Mouse (Mus musculus) neural tube, embryonic 14.5 days (tissue): ENCODE data around the gene Hadhb. TPM values are rescaled to one million over a fixed set of nuclear protein-coding genes. Genes with fewer than 3 reads are reported as not detected.

Source experiments
- ATAC-seq: fragments of 200-750 bp; cut with Nextera tagmentation; 2 replicates; pipeline ENCODE4 v1.8.0; 2017; ENCODE audit warnings: low read depth, mild to moderate bottlenecking, moderate TSS enrichment, moderate library complexity
- H3K27ac ChIP-seq: fragments of 300-500 bp; sonication (generic); 2 replicates; pipeline ENCODE4 v1.5.1; 2014; ENCODE audit warnings: low read depth, mild to moderate bottlenecking, control low read depth, low read length, moderate library complexity, mixed read lengths
- H3K27me3 ChIP-seq: fragments of 300-500 bp; sonication (generic); 2 replicates; pipeline ENCODE4 v1.6.1; 2014; ENCODE audit warnings: low read length; ENCODE audit not compliant: control insufficient read depth, insufficient read depth
- H3K36me3 ChIP-seq: fragments of 300-500 bp; sonication (generic); 2 replicates; pipeline ENCODE4 v1.6.1; 2014; ENCODE audit warnings: low read length, mixed read lengths; ENCODE audit not compliant: control insufficient read depth, insufficient read depth
- H3K4me1 ChIP-seq: fragments of 300-500 bp; sonication (generic); 2 replicates; pipeline ENCODE4 v1.6.1; 2014; ENCODE audit warnings: low read length; ENCODE audit not compliant: control insufficient read depth, insufficient read depth
- H3K4me2 ChIP-seq: fragments of 300-500 bp; sonication (generic); 2 replicates; pipeline ENCODE4 v1.6.1; 2014; ENCODE audit warnings: mild to moderate bottlenecking, low read depth, low read length, control low read depth
- H3K4me3 ChIP-seq: fragments of 300-500 bp; sonication (generic); 2 replicates; pipeline ENCODE4 v1.5.1; 2014; ENCODE audit warnings: low read depth, low read length, control low read depth, mixed read lengths
- H3K9ac ChIP-seq: fragments of 300-500 bp; sonication (generic); replicated peaks from 2 replicates; pipeline ENCODE4 v1.6.1; 2014; ENCODE audit warnings: low read depth, mild to moderate bottlenecking, control low read depth, low read length, mixed read lengths
- H3K9me3 ChIP-seq: fragments of 300-500 bp; sonication (generic); 2 replicates; pipeline ENCODE4 v1.6.1; 2016; ENCODE audit warnings: low read length; ENCODE audit not compliant: control insufficient read depth
- WGBS: fragments of 180-500 bp; shearing (Covaris S2); extraction: QIAGEN DNeasy Blood & Tissue Kit; methylation state at CpG from one replicate; pipeline ENCODE4 v1.1.7; 2014; 5-methylcytosine and 5-hydroxymethylcytosine counted together
- polyA plus RNA-seq: library from polyadenylated mRNA; unstranded; fragments of >200 nt; fragmentation: Nextera tagmentation; extraction: Ambion mirVana; gene quantifications from 2 replicates; pipeline ENCODE4 v1.2.1, GENCODE M21; 2014

Gene Hadhb
- polyA plus RNA-seq, 1 experiment from 2014 or later: 54.5 TPM

DNA sequence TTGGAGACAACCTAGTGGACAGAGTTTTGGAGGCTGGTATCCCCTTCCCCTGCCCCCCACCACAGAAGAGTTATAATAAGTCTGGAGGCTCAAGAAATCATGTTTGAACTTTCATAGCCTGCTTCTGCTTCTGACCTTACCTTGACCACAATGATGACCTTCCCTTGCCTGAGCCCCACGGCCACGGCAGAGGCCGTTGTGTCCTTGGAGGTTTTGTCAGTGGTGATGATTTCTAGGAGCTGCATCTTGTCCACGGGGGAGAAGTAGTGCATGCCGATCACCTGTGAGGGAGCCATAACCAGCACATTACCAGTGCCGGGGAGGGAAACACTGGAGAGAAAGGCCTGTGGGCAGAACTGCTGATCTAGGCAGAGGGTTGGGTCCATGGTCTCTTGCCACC, 32.6 kb upstream of the Hadhb start:
- no peak for ATAC-seq
- Histone ChIP-seq H3K36me3 (peaks cover 67% of the 10 kb centered on the region), H3K4me2 (no peak overlapping the region), H3K9me3 (no peaks in the 10 kb centered on the region), H3K27me3 (no peaks in the 10 kb centered on the region), H3K27ac (no peak overlapping the region), H3K4me1 (no peaks in the 10 kb centered on the region), H3K4me3 (no peak overlapping the region), H3K9ac (no peak overlapping the region)
- WGBS: 90% methylated on average over 6 of the region's 6 CpGs

DNA sequence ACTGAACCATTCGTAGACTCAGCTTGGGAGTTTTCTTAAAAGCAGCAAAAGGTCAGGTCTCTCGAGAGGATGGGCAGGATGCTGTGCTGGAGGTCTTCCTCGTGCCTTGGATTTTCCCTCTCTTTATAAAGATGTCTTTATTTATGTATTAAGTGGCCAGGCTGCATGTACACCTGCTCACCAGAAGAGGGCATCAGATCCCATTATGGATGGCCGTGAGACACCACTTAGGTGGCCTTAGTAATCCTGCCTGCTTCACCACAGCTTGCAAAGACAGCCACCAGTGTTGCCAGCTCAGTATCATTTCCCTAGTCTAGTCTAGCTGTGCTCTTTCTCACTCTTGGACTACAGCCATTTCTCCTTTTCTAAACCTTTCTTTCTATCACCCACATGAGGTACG, 29.5 kb upstream of the Hadhb start:
- WGBS: 53% methylated on average over 5 of the region's 5 CpGs
- peaks cover 63% of the 10 kb centered on the region for H3K36me3 ChIP-seq

DNA sequence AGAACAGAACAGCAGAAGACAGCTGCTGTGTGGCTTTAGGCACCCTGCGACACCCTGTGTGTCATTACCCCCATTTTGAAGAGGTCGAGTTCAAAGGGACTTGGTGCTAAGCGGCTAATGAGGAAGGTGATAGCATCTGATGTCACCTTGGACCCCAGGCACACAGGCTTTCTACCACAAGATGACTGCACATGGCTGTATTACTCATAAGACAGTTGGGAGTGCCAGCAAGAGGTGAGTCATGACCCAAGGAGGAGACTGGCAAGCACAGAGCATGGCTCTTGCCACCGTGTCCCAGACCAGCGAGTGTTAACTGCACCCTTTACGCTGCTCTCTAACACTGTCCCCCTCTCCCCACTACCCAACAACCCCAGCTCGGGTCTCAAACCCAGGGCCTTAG, 28.3 kb upstream of the Hadhb start:
- 88% methylated on average over 7 of the region's 7 CpGs for WGBS
- no peak for ATAC-seq

More for the DNA sequence above, 29.5 kb upstream of the Hadhb start:
- Histone ChIP-seq H3K4me1 (no peaks in the 10 kb centered on the region), H3K27ac (no peak overlapping the region), H3K9ac (no peak overlapping the region), H3K27me3 (no peaks in the 10 kb centered on the region), H3K4me2 (no peak overlapping the region), H3K9me3 (no peaks in the 10 kb centered on the region), H3K4me3 (no peak overlapping the region)
- 0 out of 2 replicates have a peak, but pooled peaks have one; percentile 19 for ATAC-seq

DNA sequence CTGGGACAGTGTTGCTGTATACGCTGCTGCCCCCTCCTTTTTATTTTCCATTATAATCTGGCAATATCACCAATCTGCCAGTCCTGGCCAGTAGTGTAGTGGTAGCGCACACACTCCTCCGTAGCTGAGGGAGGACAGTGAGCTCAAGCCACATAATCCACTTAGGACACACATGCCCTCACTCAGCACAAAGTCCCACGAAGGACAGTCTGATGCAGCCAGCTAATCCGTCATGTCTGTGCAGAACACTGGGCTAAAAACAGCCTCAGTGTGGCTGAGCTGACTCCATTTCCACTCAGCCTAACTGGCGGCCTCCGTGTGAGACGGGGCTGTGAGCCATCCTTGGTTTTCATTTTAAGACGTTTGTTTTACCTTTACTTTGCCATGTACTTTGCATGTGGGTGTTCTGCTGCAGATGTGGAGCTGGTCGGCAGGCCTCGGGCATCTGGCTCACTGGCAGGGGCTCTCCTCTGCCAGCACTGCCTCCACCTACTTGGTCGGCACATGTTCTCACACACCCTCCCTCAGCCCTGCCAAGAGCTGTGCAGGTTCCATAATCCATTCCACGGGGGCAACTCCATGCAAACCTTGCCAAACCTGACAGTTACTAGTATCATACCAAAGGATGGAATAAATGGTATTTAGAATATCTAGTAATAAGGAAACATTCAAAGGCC, 27.0 kb upstream of the Hadhb start:
- Histone ChIP-seq H3K4me3 (no peak overlapping the region), H3K27me3 (no peaks in the 10 kb centered on the region), H3K9me3 (no peaks in the 10 kb centered on the region), H3K27ac (no peak overlapping the region), H3K4me1 (no peaks in the 10 kb centered on the region), H3K9ac (no peak overlapping the region), H3K4me2 (no peak overlapping the region), H3K36me3 (peaks cover 54% of the 10 kb centered on the region)
- ATAC-seq: no peak
- 92% methylated on average over 13 of the region's 13 CpGs for WGBS

More for the DNA sequence above, 28.3 kb upstream of the Hadhb start:
- Histone ChIP-seq H3K4me3 (no peak overlapping the region), H3K4me2 (no peak overlapping the region), H3K9ac (no peak overlapping the region), H3K27me3 (no peaks in the 10 kb centered on the region), H3K4me1 (no peaks in the 10 kb centered on the region), H3K9me3 (no peaks in the 10 kb centered on the region), H3K36me3 (peaks cover 59% of the 10 kb centered on the region), H3K27ac (no peak overlapping the region)

DNA sequence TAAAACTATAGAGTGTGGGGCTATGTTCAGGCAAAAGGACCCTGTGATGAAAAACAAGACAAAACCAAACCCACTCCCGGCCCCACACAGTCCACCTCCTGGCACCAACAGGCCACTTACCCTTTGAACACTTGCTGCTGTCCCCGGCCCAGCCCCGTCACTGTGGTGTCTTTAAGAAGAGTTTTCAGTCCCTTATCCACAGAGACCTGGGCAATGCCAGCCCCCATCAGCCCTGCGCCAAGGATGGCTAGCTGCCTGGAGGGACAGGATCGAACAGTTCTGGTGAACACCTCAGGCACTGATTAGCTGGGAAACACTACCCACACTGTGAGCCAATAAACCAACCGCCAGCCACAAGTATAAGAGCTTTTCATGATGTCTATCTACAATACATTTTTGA, 26.4 kb upstream of the Hadhb start:
- Histone ChIP-seq H3K9ac (no peak overlapping the region), H3K4me2 (no peak overlapping the region), H3K4me1 (no peaks in the 10 kb centered on the region), H3K9me3 (no peaks in the 10 kb centered on the region), H3K4me3 (no peak overlapping the region), H3K27me3 (no peaks in the 10 kb centered on the region), H3K27ac (no peak overlapping the region), H3K36me3 (peaks cover 52% of the 10 kb centered on the region)
- WGBS: 96% methylated on average over 6 of the region's 6 CpGs
- no peak for ATAC-seq

DNA sequence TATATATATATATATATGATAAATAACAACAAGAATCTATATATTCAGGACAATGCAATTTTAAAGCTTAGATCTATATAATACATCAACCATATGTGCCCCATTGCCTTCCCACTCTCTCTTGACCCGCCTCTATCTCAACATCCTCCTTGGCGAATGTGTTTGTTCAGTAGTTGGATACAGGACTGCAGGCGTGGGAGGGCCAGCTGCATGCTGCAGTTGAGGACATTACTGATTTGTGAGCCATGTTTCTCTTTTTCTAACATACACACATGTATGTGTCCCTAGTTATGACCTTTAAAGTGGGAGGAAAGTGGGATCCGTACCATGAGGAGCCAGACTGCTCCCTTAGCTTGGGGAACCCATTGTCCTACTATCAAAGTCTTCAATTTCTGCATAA, 23.8 kb upstream of the Hadhb start:
- Histone ChIP-seq H3K4me1 (no peaks in the 10 kb centered on the region), H3K27ac (no peak overlapping the region), H3K4me2 (no peak overlapping the region), H3K27me3 (no peaks in the 10 kb centered on the region), H3K36me3 (peaks cover 60% of the 10 kb centered on the region), H3K4me3 (no peak overlapping the region), H3K9ac (no peak overlapping the region), H3K9me3 (no peaks in the 10 kb centered on the region)
- ATAC-seq: no peak
- 92% methylated on average over 4 of the region's 4 CpGs for WGBS

DNA sequence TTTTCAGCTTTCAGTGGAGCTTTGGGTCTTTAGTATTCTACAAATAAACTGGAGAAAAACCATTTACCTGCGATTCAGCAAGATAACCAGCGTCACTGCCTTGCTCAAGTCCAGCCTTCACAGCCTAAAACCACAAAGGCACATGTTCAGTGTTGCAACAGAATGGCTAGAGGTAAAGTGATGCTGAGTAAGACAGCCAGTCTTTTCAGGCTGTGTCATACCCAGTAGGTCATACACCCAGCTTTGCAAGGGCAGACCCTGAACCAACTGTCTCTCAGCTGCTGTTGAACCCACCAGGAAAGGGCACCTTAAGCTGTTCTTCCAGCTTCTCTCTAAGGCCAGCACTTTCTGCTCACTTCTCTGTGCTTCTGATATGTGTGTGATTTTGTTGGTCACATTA, 22.9 kb upstream of the Hadhb start:
- no peaks in the 10 kb centered on the region for H3K9me3 ChIP-seq
- H3K9ac ChIP-seq: no peak overlapping the region
- no peak overlapping the region for H3K4me2 ChIP-seq
- ATAC-seq: no peak
- 99% methylated on average over 2 of the region's 2 CpGs for WGBS
- no peak overlapping the region for H3K27ac ChIP-seq
- H3K4me3 ChIP-seq: no peak overlapping the region
- H3K36me3 ChIP-seq: peaks cover 52% of the 10 kb centered on the region
- H3K4me1 ChIP-seq: no peaks in the 10 kb centered on the region
- H3K27me3 ChIP-seq: no peaks in the 10 kb centered on the region

DNA sequence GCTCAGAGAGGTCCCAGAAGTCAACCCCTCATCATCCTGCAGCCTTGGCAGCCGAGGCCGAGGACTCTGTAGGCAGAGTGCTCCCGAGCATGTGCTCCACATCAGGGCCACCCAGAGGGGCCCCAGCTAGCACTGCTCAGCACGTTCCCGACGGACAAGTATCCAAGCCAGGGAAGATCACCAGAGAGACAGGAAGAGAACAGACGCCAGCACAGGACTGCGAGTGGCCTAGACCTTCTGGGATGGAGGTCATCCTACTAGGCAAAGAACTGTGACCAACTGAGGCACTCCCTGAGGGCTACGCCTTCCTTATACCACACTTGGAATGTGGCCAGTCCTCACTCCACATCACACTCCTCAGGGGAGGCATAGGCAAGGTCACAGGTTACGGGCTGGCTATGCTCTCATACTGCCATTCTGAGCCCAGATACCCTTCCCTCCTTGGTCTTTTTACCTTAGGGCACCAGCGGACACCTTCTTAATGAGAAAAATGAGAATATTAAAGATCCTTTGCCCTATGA, 19.3 kb upstream of the Hadhb start:
- H3K4me3 ChIP-seq: no peak overlapping the region
- H3K4me2 ChIP-seq: no peak overlapping the region
- no peaks in the 10 kb centered on the region for H3K9me3 ChIP-seq
- no peaks in the 10 kb centered on the region for H3K4me1 ChIP-seq
- H3K36me3 ChIP-seq: peaks cover 50% of the 10 kb centered on the region
- H3K27me3 ChIP-seq: no peaks in the 10 kb centered on the region
- ATAC-seq: no peak
- no peak overlapping the region for H3K27ac ChIP-seq
- H3K9ac ChIP-seq: no peak overlapping the region
- 96% methylated on average over 11 of the region's 11 CpGs for WGBS

DNA sequence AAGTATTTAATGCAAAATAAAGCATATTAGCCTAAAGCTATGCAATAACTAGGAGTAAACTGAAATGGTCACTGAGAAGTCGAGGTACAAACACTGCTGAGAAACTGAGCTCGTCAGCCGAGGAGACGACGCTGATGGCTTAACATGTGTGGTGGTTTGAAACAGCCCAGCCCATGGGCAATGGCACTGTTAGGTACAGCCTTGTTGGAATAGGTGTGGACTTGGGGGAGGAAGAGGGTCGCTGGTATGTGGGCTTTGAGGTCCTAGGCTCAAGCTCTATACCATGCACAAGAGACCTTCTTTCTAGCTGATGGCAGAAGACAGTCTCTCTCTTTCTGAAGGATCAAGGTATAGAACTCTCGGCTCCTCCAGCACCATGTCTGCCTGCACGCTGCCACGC, 17.8 kb upstream of the Hadhb start:
- 94% methylated on average over 9 of the region's 9 CpGs for WGBS

More for the DNA sequence above, 17.8 kb upstream of the Hadhb start:
- H3K4me2 ChIP-seq: no peak overlapping the region
- H3K27me3 ChIP-seq: no peaks in the 10 kb centered on the region
- H3K9ac ChIP-seq: no peak overlapping the region
- H3K4me1 ChIP-seq: no peaks in the 10 kb centered on the region
- ATAC-seq: no peak
- H3K36me3 ChIP-seq: peaks cover 54% of the 10 kb centered on the region
- no peak overlapping the region for H3K27ac ChIP-seq
- no peak overlapping the region for H3K4me3 ChIP-seq
- H3K9me3 ChIP-seq: no peaks in the 10 kb centered on the region
